Mouse (Mus musculus) testis, adult 2 months (tissue): ENCODE results near the gene Dscam. TPM values are rescaled to one million over a fixed set of nuclear protein-coding genes. Genes with fewer than 3 reads are reported as not detected.

Experiments used
- H3K27ac ChIP-seq: fragments of 200-500 bp; 2 replicates; pipeline ENCODE4 v1.5.1; 2012; ENCODE audit warnings: low read depth, low read length; ENCODE audit not compliant: control insufficient read depth, insufficient read depth
- H3K27me3 ChIP-seq: fragments of 200-500 bp; 2 replicates; pipeline ENCODE4 v1.6.1; 2012; ENCODE audit warnings: mild to moderate bottlenecking, low read length, moderate library complexity; ENCODE audit not compliant: control insufficient read depth, insufficient read depth
- H3K36me3 ChIP-seq: fragments of 200-500 bp; 2 replicates; pipeline ENCODE4 v1.6.1; 2012; ENCODE audit warnings: mild to moderate bottlenecking, low read length; ENCODE audit not compliant: control insufficient read depth, insufficient read depth
- H3K4me1 ChIP-seq: fragments of 200-500 bp; 2 replicates; pipeline ENCODE4 v1.6.1; 2012; ENCODE audit warnings: low read length; ENCODE audit not compliant: control insufficient read depth, insufficient read depth
- H3K4me3 ChIP-seq: fragments of 200-500 bp; 2 replicates; pipeline ENCODE4 v1.5.1; 2012; ENCODE audit warnings: low read depth, mild to moderate bottlenecking, low read length, moderate library complexity, mixed read lengths; ENCODE audit not compliant: control insufficient read depth
- CTCF ChIP-seq: fragments of 200-500 bp; IDR thresholded peaks from 2 replicates; pipeline ENCODE4 v1.5.1; 2012; ENCODE audit warnings: low read depth, mild to moderate bottlenecking, inconsistent platforms, low read length, moderate library complexity; ENCODE audit not compliant: control insufficient read depth, insufficient read depth, insufficient replicate concordance
- POLR2A ChIP-seq: fragments of 200-500 bp; IDR thresholded peaks from 2 replicates; pipeline ENCODE4 v1.6.1; 2012; ENCODE audit warnings: low read depth, mild to moderate bottlenecking, inconsistent platforms, low read length, moderate library complexity; ENCODE audit not compliant: control insufficient read depth
- polyA plus RNA-seq: library from polyadenylated mRNA; depleted of rRNA; stranded (reverse); fragments of >200 nt; gene quantifications from 2 replicates; pipeline ENCODE4 v1.2.3, GENCODE M21; 2012

The Dscam gene
- polyA plus RNA-seq, 1 experiment, result 0.94 TPM

GRCm38 (mm10) chr16:97105266-97105665 is 65.3 kb downstream of the Dscam start:
- no peak overlapping the region for H3K4me3 ChIP-seq
- TF ChIP-seq CTCF, result no peak
- no peak for TF ChIP-seq POLR2A
- H3K4me1 ChIP-seq, result no peaks in the 10 kb centered on the region
- H3K27me3 ChIP-seq, result no peaks in the 10 kb centered on the region
- no peaks in the 10 kb centered on the region for H3K36me3 ChIP-seq
- no peak overlapping the region for H3K27ac ChIP-seq

GRCm38 (mm10) chr16:97103046-97103445 is 67.5 kb downstream of the Dscam start:
- H3K27ac ChIP-seq, result no peak overlapping the region
- TF ChIP-seq POLR2A, result no peak
- TF ChIP-seq CTCF, result no peak
- H3K4me1 ChIP-seq, result no peaks in the 10 kb centered on the region
- H3K4me3 ChIP-seq, result no peak overlapping the region
- H3K36me3 ChIP-seq, result no peaks in the 10 kb centered on the region
- no peaks in the 10 kb centered on the region for H3K27me3 ChIP-seq

- no peaks in the 10 kb centered on the region for H3K4me1 ChIP-seq
- no peaks in the 10 kb centered on the region for H3K36me3 ChIP-seq
- H3K4me3 ChIP-seq, result no peak overlapping the region
- H3K27ac ChIP-seq, result no peak overlapping the region
- no peak for TF ChIP-seq CTCF
- TF ChIP-seq POLR2A, result no peak
- no peaks in the 10 kb centered on the region for H3K27me3 ChIP-seq
Measured at GRCm38 (mm10) chr16:97100091-97100490, 70.5 kb downstream of the Dscam start.

GRCm38 (mm10) chr16:97098508-97098907 is 72.0 kb downstream of the Dscam start:
- TF ChIP-seq CTCF (no peak), POLR2A (no peak)
- H3K27ac ChIP-seq, result no peak overlapping the region
- no peak overlapping the region for H3K4me3 ChIP-seq
- H3K4me1 ChIP-seq, result no peaks in the 10 kb centered on the region
- H3K36me3 ChIP-seq, result no peaks in the 10 kb centered on the region
- H3K27me3 ChIP-seq, result no peaks in the 10 kb centered on the region

GRCm38 (mm10) chr16:97096709-97097108 is 73.8 kb downstream of the Dscam start:
- no peaks in the 10 kb centered on the region for H3K27me3 ChIP-seq
- H3K27ac ChIP-seq, result no peak overlapping the region
- TF ChIP-seq CTCF (no peak), POLR2A (no peak)
- H3K36me3 ChIP-seq, result no peaks in the 10 kb centered on the region
- no peak overlapping the region for H3K4me3 ChIP-seq
- no peaks in the 10 kb centered on the region for H3K4me1 ChIP-seq

- H3K27me3 ChIP-seq, result no peaks in the 10 kb centered on the region
- no peak overlapping the region for H3K27ac ChIP-seq
- no peaks in the 10 kb centered on the region for H3K36me3 ChIP-seq
- H3K4me1 ChIP-seq, result no peaks in the 10 kb centered on the region
- TF ChIP-seq POLR2A, result no peak
- no peak for TF ChIP-seq CTCF
- H3K4me3 ChIP-seq, result no peak overlapping the region
Measured at GRCm38 (mm10) chr16:97095496-97095895, 75.1 kb downstream of the Dscam start.

GRCm38 (mm10) chr16:97089339-97089738 is 81.2 kb downstream of the Dscam start:
- H3K4me3 ChIP-seq, result no peak overlapping the region
- H3K4me1 ChIP-seq, result no peaks in the 10 kb centered on the region
- no peaks in the 10 kb centered on the region for H3K36me3 ChIP-seq
- no peak for TF ChIP-seq POLR2A
- no peak for TF ChIP-seq CTCF
- H3K27me3 ChIP-seq, result no peaks in the 10 kb centered on the region
- no peak overlapping the region for H3K27ac ChIP-seq

- no peaks in the 10 kb centered on the region for H3K27me3 ChIP-seq
- no peak overlapping the region for H3K27ac ChIP-seq
- H3K4me3 ChIP-seq, result no peak overlapping the region
- TF ChIP-seq CTCF (no peak), POLR2A (no peak)
- no peaks in the 10 kb centered on the region for H3K4me1 ChIP-seq
- H3K36me3 ChIP-seq, result no peaks in the 10 kb centered on the region
Measured at GRCm38 (mm10) chr16:97083694-97084093, 86.9 kb downstream of the Dscam start.
